Mouse (Mus musculus): Measurements from ENCODE around the gene Kcnv2.

DNA sequence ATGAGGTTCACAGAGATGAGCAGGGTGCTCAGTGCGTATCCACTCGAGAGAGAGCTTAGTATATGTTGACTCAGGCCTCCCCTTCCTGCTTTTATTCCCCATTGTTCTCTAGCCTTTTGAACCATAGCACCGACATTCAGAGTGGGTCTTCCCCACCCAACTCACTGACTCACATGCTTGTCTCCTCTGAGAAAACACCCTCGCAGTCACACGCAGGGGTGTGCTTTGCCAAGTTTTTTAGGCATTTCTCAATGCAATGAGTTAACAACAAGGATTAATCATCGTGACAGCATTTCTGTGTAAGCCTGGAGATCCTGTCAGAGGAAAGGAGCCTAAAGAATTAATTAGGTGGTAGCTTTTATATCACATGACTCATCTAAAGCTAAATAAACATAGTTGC is 29.3 kb downstream of the Kcnv2 start:
- TF ChIP-seq CHD2 (IDR thresholded peaks at IDR 0.05; ENCODE audit: low read depth, low read length) (no peak), ZNF384 (IDR thresholded peaks at IDR 0.05; ENCODE audit: low read depth, low read length) (no peak), MAFK (IDR thresholded peaks at IDR 0.05; ENCODE audit: insufficient read depth, low read depth, low read length) (no peak), ZC3H11A (IDR thresholded peaks at IDR 0.05; ENCODE audit: borderline replicate concordance, low read depth, low read length) (no peak), HCFC1 (IDR thresholded peaks at IDR 0.05; ENCODE audit: borderline replicate concordance, insufficient read depth, low read length) (no peak)
